Mouse (Mus musculus): Measurements from ENCODE around the gene Wdr49. TPM values are rescaled to one million over a fixed set of nuclear protein-coding genes. Genes with fewer than 3 reads are reported as not detected.

Wdr49 gene
- total RNA-seq, 1 experiment, result not detected

- peaks cover 4% of the 10 kb centered on the region; the same call in 1 of the 2 replicates for H3K9me3 ChIP-seq (ENCODE audit: control insufficient read depth, insufficient read depth, low read depth, low read length)
- H3K4me3 ChIP-seq (ENCODE audit: insufficient read depth in 1 of 2, low read depth in 1 of 2, low read length in 2 of 2, poor library complexity in 1 of 2, severe bottlenecking in 1 of 2), result no peak overlapping the region
- H3K9ac ChIP-seq (ENCODE audit: insufficient read depth, low read depth, low read length, poor library complexity, severe bottlenecking), result no peak overlapping the region
- in situ Hi-C loops (cut with MboI; ENCODE audit: low sequenced_read_pairs in 2 of 2, unreplicated experiment in 2 of 2), result no loop called here
- no peak for DNase-seq (ENCODE audit: low read depth, low spot score)
- no peaks in the 10 kb centered on the region for H3K36me3 ChIP-seq (ENCODE audit: control insufficient read depth, insufficient read depth, low read length, poor library complexity, severe bottlenecking)
- H3K27ac ChIP-seq (ENCODE audit: insufficient read depth, low read depth, low read length, poor library complexity, severe bottlenecking), result no peak overlapping the region
- TF ChIP-seq HCFC1 (IDR thresholded peaks at IDR 0.05; ENCODE audit: borderline replicate concordance, insufficient read depth, low read length) (no peak), ZNF384 (IDR thresholded peaks at IDR 0.05; ENCODE audit: low read depth, low read length) (no peak), ZC3H11A (IDR thresholded peaks at IDR 0.05; ENCODE audit: borderline replicate concordance, low read depth, low read length) (no peak), MAFK (IDR thresholded peaks at IDR 0.05; ENCODE audit: insufficient read depth, low read depth, low read length) (no peak), CHD2 (IDR thresholded peaks at IDR 0.05; ENCODE audit: low read depth, low read length) (no peak)
- H3K4me1 ChIP-seq (ENCODE audit: control insufficient read depth in 2 of 2, insufficient read depth in 2 of 2, low read length in 2 of 2, poor library complexity in 1 of 2), result no peaks in the 10 kb centered on the region
Observed at GRCm38 (mm10) chr3:75293243-75293642, 188.7 kb downstream of the Wdr49 start.

GRCm38 (mm10) chr3:75277455-75277854 is 204.5 kb downstream of the Wdr49 start:
- no peak for TF ChIP-seq CHD2 (IDR thresholded peaks at IDR 0.05; ENCODE audit: low read depth, low read length)
- no peak for TF ChIP-seq ZC3H11A (IDR thresholded peaks at IDR 0.05; ENCODE audit: borderline replicate concordance, low read depth, low read length)
- TF ChIP-seq MAFK (IDR thresholded peaks at IDR 0.05; ENCODE audit: insufficient read depth, low read depth, low read length), result no peak
- TF ChIP-seq HCFC1 (IDR thresholded peaks at IDR 0.05; ENCODE audit: borderline replicate concordance, insufficient read depth, low read length), result no peak
- no peak for TF ChIP-seq ZNF384 (IDR thresholded peaks at IDR 0.05; ENCODE audit: low read depth, low read length)
- Histone ChIP-seq H3K27ac (ENCODE audit: insufficient read depth, low read depth, low read length, poor library complexity, severe bottlenecking) (no peak overlapping the region), H3K9ac (ENCODE audit: insufficient read depth, low read depth, low read length, poor library complexity, severe bottlenecking) (no peak overlapping the region), H3K4me3 (ENCODE audit: insufficient read depth in 1 of 2, low read depth in 1 of 2, low read length in 2 of 2, poor library complexity in 1 of 2, severe bottlenecking in 1 of 2) (no peak overlapping the region), H3K9me3 (ENCODE audit: control insufficient read depth, insufficient read depth, low read depth, low read length) (no peaks in the 10 kb centered on the region), H3K4me1 (ENCODE audit: control insufficient read depth in 2 of 2, insufficient read depth in 2 of 2, low read length in 2 of 2, poor library complexity in 1 of 2) (no peaks in the 10 kb centered on the region), H3K36me3 (ENCODE audit: control insufficient read depth, insufficient read depth, low read length, poor library complexity, severe bottlenecking) (no peaks in the 10 kb centered on the region)
- in situ Hi-C loops (cut with MboI; ENCODE audit: low sequenced_read_pairs in 2 of 2, unreplicated experiment in 2 of 2), result no loop called here
- DNase-seq (ENCODE audit: low read depth, low spot score), result no peak

- H3K4me1 ChIP-seq (ENCODE audit: control insufficient read depth in 2 of 2, insufficient read depth in 2 of 2, low read length in 2 of 2, poor library complexity in 1 of 2), result no peaks in the 10 kb centered on the region
- H3K4me3 ChIP-seq (ENCODE audit: insufficient read depth in 1 of 2, low read depth in 1 of 2, low read length in 2 of 2, poor library complexity in 1 of 2, severe bottlenecking in 1 of 2), result no peak overlapping the region
- H3K9ac ChIP-seq (ENCODE audit: insufficient read depth, low read depth, low read length, poor library complexity, severe bottlenecking), result no peak overlapping the region
- no peak for DNase-seq (ENCODE audit: low read depth, low spot score)
- in situ Hi-C loops (cut with MboI; ENCODE audit: low sequenced_read_pairs in 2 of 2, unreplicated experiment in 2 of 2), result no loop called here
- TF ChIP-seq MAFK (IDR thresholded peaks at IDR 0.05; ENCODE audit: insufficient read depth, low read depth, low read length) (no peak), CHD2 (IDR thresholded peaks at IDR 0.05; ENCODE audit: low read depth, low read length) (no peak), ZC3H11A (IDR thresholded peaks at IDR 0.05; ENCODE audit: borderline replicate concordance, low read depth, low read length) (no peak), HCFC1 (IDR thresholded peaks at IDR 0.05; ENCODE audit: borderline replicate concordance, insufficient read depth, low read length) (no peak), ZNF384 (IDR thresholded peaks at IDR 0.05; ENCODE audit: low read depth, low read length) (no peak)
- no peaks in the 10 kb centered on the region for H3K9me3 ChIP-seq (ENCODE audit: control insufficient read depth, insufficient read depth, low read depth, low read length)
- no peaks in the 10 kb centered on the region for H3K36me3 ChIP-seq (ENCODE audit: control insufficient read depth, insufficient read depth, low read length, poor library complexity, severe bottlenecking)
- no peak overlapping the region for H3K27ac ChIP-seq (ENCODE audit: insufficient read depth, low read depth, low read length, poor library complexity, severe bottlenecking)
Observed at GRCm38 (mm10) chr3:75276522-75276921, 205.4 kb downstream of the Wdr49 start.

- Histone ChIP-seq H3K4me3 (ENCODE audit: insufficient read depth in 1 of 2, low read depth in 1 of 2, low read length in 2 of 2, poor library complexity in 1 of 2, severe bottlenecking in 1 of 2) (no peak overlapping the region), H3K27ac (ENCODE audit: insufficient read depth, low read depth, low read length, poor library complexity, severe bottlenecking) (no peak overlapping the region), H3K9me3 (ENCODE audit: control insufficient read depth, insufficient read depth, low read depth, low read length) (no peaks in the 10 kb centered on the region), H3K36me3 (ENCODE audit: control insufficient read depth, insufficient read depth, low read length, poor library complexity, severe bottlenecking) (no peaks in the 10 kb centered on the region), H3K9ac (ENCODE audit: insufficient read depth, low read depth, low read length, poor library complexity, severe bottlenecking) (no peak overlapping the region), H3K4me1 (ENCODE audit: control insufficient read depth in 2 of 2, insufficient read depth in 2 of 2, low read length in 2 of 2, poor library complexity in 1 of 2) (no peaks in the 10 kb centered on the region)
- no peak for DNase-seq (ENCODE audit: low read depth, low spot score)
- in situ Hi-C loops (cut with MboI; ENCODE audit: low sequenced_read_pairs in 2 of 2, unreplicated experiment in 2 of 2), result no loop called here
- no peak for TF ChIP-seq ZC3H11A (IDR thresholded peaks at IDR 0.05; ENCODE audit: borderline replicate concordance, low read depth, low read length)
- no peak for TF ChIP-seq ZNF384 (IDR thresholded peaks at IDR 0.05; ENCODE audit: low read depth, low read length)
- no peak for TF ChIP-seq HCFC1 (IDR thresholded peaks at IDR 0.05; ENCODE audit: borderline replicate concordance, insufficient read depth, low read length)
- no peak for TF ChIP-seq MAFK (IDR thresholded peaks at IDR 0.05; ENCODE audit: insufficient read depth, low read depth, low read length)
- TF ChIP-seq CHD2 (IDR thresholded peaks at IDR 0.05; ENCODE audit: low read depth, low read length), result no peak
Observed at GRCm38 (mm10) chr3:75275127-75275526, 206.8 kb downstream of the Wdr49 start.

- in situ Hi-C loops (cut with MboI; ENCODE audit: low sequenced_read_pairs in 2 of 2, unreplicated experiment in 2 of 2), result no loop called here
Observed at GRCm38 (mm10) chr3:75269978-75270377, 212.0 kb downstream of the Wdr49 start, which contains the start of gene Serpini2. Gene Serpini2, minus strand, starts transcription at chr3:75270078.

More at GRCm38 (mm10) chr3:75269978-75270377, 212.0 kb downstream of the Wdr49 start, which contains the start of gene Serpini2:
- no peak for DNase-seq (ENCODE audit: low read depth, low spot score)
- Histone ChIP-seq H3K9ac (ENCODE audit: insufficient read depth, low read depth, low read length, poor library complexity, severe bottlenecking) (no peak within 1 kb of the TSS), H3K4me3 (ENCODE audit: insufficient read depth in 1 of 2, low read depth in 1 of 2, low read length in 2 of 2, poor library complexity in 1 of 2, severe bottlenecking in 1 of 2) (no peak within 1 kb of the TSS), H3K36me3 (ENCODE audit: control insufficient read depth, insufficient read depth, low read length, poor library complexity, severe bottlenecking) (no peaks in the 10 kb centered on the region), H3K9me3 (ENCODE audit: control insufficient read depth, insufficient read depth, low read depth, low read length) (no peaks in the 10 kb centered on the region), H3K27ac (ENCODE audit: insufficient read depth, low read depth, low read length, poor library complexity, severe bottlenecking) (no peak within 1 kb of the TSS), H3K4me1 (ENCODE audit: control insufficient read depth in 2 of 2, insufficient read depth in 2 of 2, low read length in 2 of 2, poor library complexity in 1 of 2) (no peaks in the 10 kb centered on the region)
- TF ChIP-seq CHD2 (IDR thresholded peaks at IDR 0.05; ENCODE audit: low read depth, low read length), result no peak
- TF ChIP-seq MAFK (IDR thresholded peaks at IDR 0.05; ENCODE audit: insufficient read depth, low read depth, low read length), result no peak
- no peak for TF ChIP-seq ZNF384 (IDR thresholded peaks at IDR 0.05; ENCODE audit: low read depth, low read length)
- no peak for TF ChIP-seq HCFC1 (IDR thresholded peaks at IDR 0.05; ENCODE audit: borderline replicate concordance, insufficient read depth, low read length)
- no peak for TF ChIP-seq ZC3H11A (IDR thresholded peaks at IDR 0.05; ENCODE audit: borderline replicate concordance, low read depth, low read length)
